Mouse (Mus musculus) spleen, adult 2 months (tissue): ENCODE measurements around the gene Nqo2. TPM values are rescaled to one million over a fixed set of nuclear protein-coding genes. Genes with fewer than 3 reads are reported as not detected.

Source experiments
- DNase-seq, 2 experiments: peaks; one replicate each; pipeline versions ENCODE4 v3.0.0 to v3.0.0-alpha.2; 2012 to 2021; ENCODE audit warnings: low spot score in 2 of 2, low read depth in 1 of 2
- H3K27ac ChIP-seq: fragments of 200-500 bp; 2 replicates; pipeline ENCODE4 v1.5.1; 2012; ENCODE audit warnings: low read length, inconsistent platforms; ENCODE audit not compliant: insufficient read depth
- H3K27me3 ChIP-seq: fragments of 200-500 bp; 2 replicates; pipeline ENCODE4 v1.6.1; 2012; ENCODE audit warnings: mild to moderate bottlenecking, moderate library complexity, low read length, inconsistent platforms; ENCODE audit not compliant: control insufficient read depth, insufficient read depth
- H3K36me3 ChIP-seq: fragments of 200-500 bp; 2 replicates; pipeline ENCODE4 v1.6.1; 2012; ENCODE audit warnings: mild to moderate bottlenecking, low read length, inconsistent platforms; ENCODE audit not compliant: control insufficient read depth, insufficient read depth
- H3K4me1 ChIP-seq: fragments of 200-500 bp; 2 replicates; pipeline ENCODE4 v1.6.1; 2011; ENCODE audit warnings: inconsistent platforms; ENCODE audit not compliant: control insufficient read depth, insufficient read depth, insufficient read length
- H3K4me3 ChIP-seq: fragments of 200-500 bp; 2 replicates; pipeline ENCODE4 v1.5.1; 2011; ENCODE audit warnings: mild to moderate bottlenecking, inconsistent platforms; ENCODE audit not compliant: insufficient read depth, insufficient read length; ENCODE audit errors: extremely low read depth
- CTCF ChIP-seq: fragments of 200-500 bp; IDR thresholded peaks from 2 replicates; pipeline ENCODE4 v1.5.1; 2011; ENCODE audit warnings: mild to moderate bottlenecking, inconsistent platforms; ENCODE audit not compliant: insufficient read depth, insufficient read length, insufficient replicate concordance; ENCODE audit errors: extremely low read depth
- POLR2A ChIP-seq: fragments of 200-500 bp; IDR thresholded peaks from 2 replicates; pipeline ENCODE4 v1.6.1; 2011; ENCODE audit warnings: low read depth, low read length, inconsistent platforms
- WGBS: fragments of 180-500 bp; shearing (Covaris S2); methylation state at CpG from one replicate; pipeline ENCODE4 v1.1.7; 2018; 5-methylcytosine and 5-hydroxymethylcytosine counted together
- polyA plus RNA-seq: library from polyadenylated mRNA; depleted of rRNA; stranded (reverse); fragments of >200 nt; gene quantifications from 2 replicates; pipeline ENCODE4 v1.2.3, GENCODE M21; 2012; rRNA removed

The Nqo2 gene
- polyA plus RNA-seq = 1.8 and 3.0 TPM in 2 replicates

DNA sequence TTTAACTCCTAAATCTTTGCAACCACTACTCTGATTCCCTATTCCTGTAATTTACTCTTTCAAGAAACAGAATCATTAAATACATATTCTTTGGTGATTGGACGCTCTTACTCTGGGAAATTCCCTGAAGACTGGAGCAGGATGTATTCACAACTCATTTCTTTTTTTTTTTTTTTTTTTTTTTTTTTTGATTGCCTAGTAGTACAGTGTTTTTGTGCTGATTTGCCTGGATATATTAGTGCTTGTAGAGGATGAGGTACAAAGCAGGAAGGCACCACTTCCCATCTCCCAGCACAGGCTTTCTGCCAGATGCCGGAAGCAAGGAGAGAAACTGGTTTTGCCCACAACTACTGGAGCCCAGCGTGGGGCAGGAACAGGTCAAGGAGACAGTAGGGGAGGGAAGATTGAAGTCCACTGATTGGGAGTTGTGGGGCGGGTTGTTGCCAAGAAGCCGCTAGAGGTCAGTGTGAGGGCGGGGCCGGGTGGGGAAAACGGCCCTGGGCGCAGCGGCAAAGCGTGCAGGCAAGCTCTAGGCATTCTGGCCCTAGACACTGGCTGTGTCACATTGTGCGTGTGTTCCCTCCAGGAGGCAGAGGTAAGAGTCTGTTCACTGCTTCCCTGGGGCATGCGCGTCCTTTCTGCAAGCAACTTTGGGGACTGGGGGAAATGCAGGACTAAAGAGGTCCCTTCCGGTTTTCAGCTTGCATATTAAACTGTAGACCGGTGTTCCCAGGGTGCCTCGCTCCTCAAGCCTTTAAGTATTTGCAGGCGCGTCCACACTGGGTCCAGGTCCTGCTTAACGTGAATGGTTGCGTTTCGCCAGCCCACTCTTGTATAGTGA lies at the start of gene Nqo2:
TSS of gene Nqo2 (plus strand) at position 482 of the 841 bp plus-strand sequence.
- Histone ChIP-seq H3K27me3 (no peaks in the 10 kb centered on the region), H3K4me1 (peaks cover 6% of the 10 kb centered on the region; the same call in 1 of the 2 replicates), H3K36me3 (no peaks in the 10 kb centered on the region), H3K4me3 (peak within 1 kb of the TSS; percentile 84), H3K27ac (peak within 1 kb of the TSS; percentile 69)
- DNase-seq = peak in 1 of 2 experiments; percentile 25
- 3% methylated on average over 22 of the region's 22 CpGs for WGBS
- TF ChIP-seq CTCF (no peak), POLR2A (no peak)

DNA sequence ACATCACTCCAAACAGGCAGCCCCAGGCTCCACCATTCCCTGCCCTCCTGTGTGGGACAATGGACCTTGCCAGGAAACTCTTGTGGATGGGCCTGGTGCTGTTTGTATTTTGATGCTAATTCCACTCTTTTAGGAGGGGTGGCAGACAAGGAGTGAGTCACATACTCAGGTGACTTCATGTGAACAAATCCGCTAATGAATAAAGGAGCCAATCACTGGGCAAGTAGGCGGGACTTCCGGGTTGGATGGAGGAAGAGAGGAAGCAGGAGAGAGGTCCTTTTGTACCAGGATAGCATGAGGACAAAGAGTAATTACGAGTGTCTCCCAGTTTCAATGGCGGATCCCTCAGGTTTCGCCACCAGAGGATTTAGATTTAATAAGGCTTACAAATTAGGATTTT lies 43.4 kb upstream of the Nqo2 start:
- DNase-seq = no peak
- 93% methylated on average over 6 of the region's 6 CpGs for WGBS
- Histone ChIP-seq H3K4me3 (no peak overlapping the region), H3K36me3 (peaks cover 12% of the 10 kb centered on the region), H3K27ac (no peak overlapping the region), H3K4me1 (no peaks in the 10 kb centered on the region), H3K27me3 (no peaks in the 10 kb centered on the region)
- TF ChIP-seq CTCF (no peak), POLR2A (no peak)

DNA sequence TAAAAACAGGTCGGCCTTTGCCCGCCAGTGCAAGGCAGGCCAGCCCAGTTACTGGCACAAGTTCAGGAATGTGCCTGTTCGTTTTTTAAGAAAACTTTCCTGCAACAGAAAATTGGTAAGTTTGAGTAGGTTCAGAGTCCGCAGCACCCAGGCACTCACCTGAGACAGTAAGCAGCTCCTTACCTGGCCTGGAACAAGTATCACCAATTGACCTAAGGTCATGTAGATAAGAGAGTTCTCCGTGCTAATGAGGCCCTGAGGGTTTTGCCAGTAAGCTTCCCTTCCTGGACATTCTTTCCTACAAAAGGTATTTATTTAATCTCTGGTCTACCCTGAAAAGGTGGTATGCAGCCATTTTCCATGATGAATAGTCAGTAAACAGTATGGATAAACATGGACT lies 42.8 kb upstream of the Nqo2 start:
- Histone ChIP-seq H3K36me3 (peaks cover 12% of the 10 kb centered on the region), H3K27me3 (no peaks in the 10 kb centered on the region), H3K4me1 (no peaks in the 10 kb centered on the region), H3K27ac (no peak overlapping the region), H3K4me3 (no peak overlapping the region)
- 92% methylated on average over 5 of the region's 5 CpGs for WGBS
- no peak for TF ChIP-seq CTCF
- TF ChIP-seq POLR2A = no peak
- DNase-seq = no peak

- no peak overlapping the region for H3K4me3 ChIP-seq
- no peaks in the 10 kb centered on the region for H3K27me3 ChIP-seq
- no peaks in the 10 kb centered on the region for H3K4me1 ChIP-seq
- H3K36me3 ChIP-seq = no peaks in the 10 kb centered on the region
- TF ChIP-seq CTCF = no peak
- no peak for DNase-seq
- WGBS = 87% methylated on average over 2 of the region's 2 CpGs
- no peak overlapping the region for H3K27ac ChIP-seq
These were observed 34.2 kb upstream of the Nqo2 start for GRCm38 (mm10) chr13:33930281-33930680.

DNA sequence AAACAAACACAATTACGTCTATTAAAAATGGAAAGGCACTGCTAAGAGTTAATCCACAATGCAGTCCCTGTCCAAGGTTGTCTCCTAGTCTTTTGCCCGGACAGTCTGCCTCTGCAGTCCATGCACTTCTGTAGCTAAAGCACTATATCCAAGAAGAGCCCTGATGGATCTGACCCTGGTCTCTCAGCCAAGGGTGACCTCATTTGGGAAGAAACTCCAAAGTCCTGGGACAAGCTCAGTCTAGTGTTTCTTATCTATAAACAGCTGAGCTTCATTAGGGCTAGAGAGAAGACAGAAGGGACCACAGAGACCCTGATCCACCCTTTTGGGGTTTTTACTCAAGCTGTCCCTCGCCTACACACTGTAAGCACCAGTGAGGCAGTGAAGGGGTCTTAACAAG lies 33.6 kb upstream of the Nqo2 start:
- Histone ChIP-seq H3K27ac (no peak overlapping the region), H3K36me3 (no peaks in the 10 kb centered on the region), H3K27me3 (peaks cover 3% of the 10 kb centered on the region; the same call in 1 of the 2 replicates), H3K4me3 (no peak overlapping the region), H3K4me1 (no peaks in the 10 kb centered on the region; the same call in none of the 2 replicates)
- no peak for DNase-seq
- no peak for TF ChIP-seq CTCF
- TF ChIP-seq POLR2A = no peak
- 89% methylated on average over 3 of the region's 3 CpGs for WGBS

GRCm38 (mm10) chr13:33934743-33935142 lies 29.7 kb upstream of the Nqo2 start:
- Histone ChIP-seq H3K4me1 (no peaks in the 10 kb centered on the region; the same call in none of the 2 replicates), H3K36me3 (no peaks in the 10 kb centered on the region), H3K4me3 (no peak overlapping the region), H3K27me3 (peaks cover 3% of the 10 kb centered on the region; the same call in 1 of the 2 replicates), H3K27ac (no peak overlapping the region)
- TF ChIP-seq POLR2A (no peak), CTCF (no peak)
- WGBS = 86% methylated on average over 6 of the region's 6 CpGs
- DNase-seq = no peak

DNA sequence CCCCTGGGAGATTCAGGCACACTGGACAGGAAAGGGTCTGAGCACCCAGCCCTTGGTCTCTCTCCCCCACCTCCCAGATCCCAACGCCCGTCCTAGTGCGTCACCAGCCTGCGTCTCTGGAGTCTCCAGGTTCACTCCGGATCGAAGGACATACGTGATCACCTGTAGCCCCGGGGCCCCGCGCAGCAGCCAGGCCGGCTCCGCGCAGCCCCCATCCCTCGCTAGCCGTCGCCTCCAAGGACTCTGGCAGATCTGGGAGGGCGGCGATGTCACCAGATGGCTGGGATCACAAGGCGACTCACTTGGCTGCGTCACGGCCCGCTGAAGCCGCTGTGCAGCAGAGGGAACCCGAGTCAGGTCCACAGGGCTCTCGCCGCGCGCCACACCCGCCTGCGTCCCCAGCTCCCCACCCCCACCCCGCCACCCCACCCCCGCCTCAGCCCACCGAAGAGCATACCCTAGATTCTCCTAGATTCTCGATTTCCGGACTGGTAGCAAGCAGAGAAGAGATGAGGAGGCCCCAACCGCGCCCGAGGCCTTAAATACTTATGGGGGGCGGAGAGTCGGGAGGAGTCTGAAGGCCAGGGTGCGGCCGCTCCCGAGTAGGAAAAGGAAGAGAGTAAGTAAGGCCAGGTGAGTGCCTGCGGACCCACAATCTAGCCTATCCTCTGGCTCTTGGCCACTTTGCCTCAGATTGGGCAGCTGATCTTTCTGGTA lies 28.9 kb upstream of the Nqo2 start:
- no peak for DNase-seq

More for the DNA sequence above, 28.9 kb upstream of the Nqo2 start:
- peak overlapping the region; percentile 55 for H3K4me3 ChIP-seq
- H3K4me1 ChIP-seq = no peaks in the 10 kb centered on the region; the same call in none of the 2 replicates
- H3K27ac ChIP-seq = peak overlapping the region; percentile 68
- TF ChIP-seq POLR2A (no peak), CTCF (no peak)
- no peaks in the 10 kb centered on the region for H3K36me3 ChIP-seq
- peaks cover 3% of the 10 kb centered on the region; the same call in 1 of the 2 replicates for H3K27me3 ChIP-seq
- WGBS = 5% methylated on average over 41 of the region's 44 CpGs
